Mouse (Mus musculus) liver, embryonic 12.5 days (tissue): Measurements from ENCODE around the gene Pyurf. TPM values are rescaled to one million over a fixed set of nuclear protein-coding genes. Genes with fewer than 3 reads are reported as not detected.

Experiments used
- ATAC-seq: fragments of 200-750 bp; cut with Nextera tagmentation; 2 replicates; pipeline ENCODE4 v1.8.0; 2017; ENCODE audit warnings: moderate number of reproducible peaks, mild to moderate bottlenecking, moderate library complexity
- H3K27ac ChIP-seq: fragments of 300-500 bp; sonication (generic); 2 replicates; pipeline ENCODE4 v1.5.1; 2016; ENCODE audit warnings: mild to moderate bottlenecking
- H3K27me3 ChIP-seq: fragments of 300-500 bp; sonication (generic); replicated peaks from 2 replicates; pipeline ENCODE4 v1.6.1; 2016; ENCODE audit warnings: mild to moderate bottlenecking, moderate library complexity
- H3K36me3 ChIP-seq: fragments of 300-500 bp; sonication (generic); 2 replicates; pipeline ENCODE4 v1.6.1; 2016; ENCODE audit warnings: mild to moderate bottlenecking, moderate library complexity
- H3K4me1 ChIP-seq: fragments of 300-500 bp; sonication (generic); 2 replicates; pipeline ENCODE4 v1.6.1; 2016
- H3K4me2 ChIP-seq: fragments of 300-500 bp; sonication (generic); 2 replicates; pipeline ENCODE4 v1.6.1; 2016; ENCODE audit warnings: mild to moderate bottlenecking, moderate library complexity
- H3K4me3 ChIP-seq: fragments of 300-500 bp; sonication (generic); 2 replicates; pipeline ENCODE4 v1.5.1; 2016; ENCODE audit warnings: mild to moderate bottlenecking, moderate library complexity
- H3K9ac ChIP-seq: fragments of 300-500 bp; sonication (generic); 2 replicates; pipeline ENCODE4 v1.6.1; 2016; ENCODE audit warnings: mild to moderate bottlenecking, moderate library complexity
- H3K9me3 ChIP-seq: fragments of 300-500 bp; sonication (generic); replicated peaks from 2 replicates; pipeline ENCODE4 v1.6.1; 2016; ENCODE audit warnings: mild to moderate bottlenecking, moderate library complexity
- WGBS: fragments of 180-500 bp; shearing (Covaris S2); methylation state at CpG from one replicate; pipeline ENCODE4 v1.1.7; 2016; ENCODE audit not compliant: insufficient replicate concordance; 5-methylcytosine and 5-hydroxymethylcytosine counted together
- polyA plus RNA-seq: library from polyadenylated mRNA; unstranded; fragments of >200 nt; fragmentation: Nextera tagmentation; extraction: Ambion mirVana; gene quantifications from 2 replicates; pipeline ENCODE4 v1.2.1, GENCODE M21; 2016

The Pyurf gene
- polyA plus RNA-seq, 1 experiment from 2014 or later = 9.1 TPM

DNA sequence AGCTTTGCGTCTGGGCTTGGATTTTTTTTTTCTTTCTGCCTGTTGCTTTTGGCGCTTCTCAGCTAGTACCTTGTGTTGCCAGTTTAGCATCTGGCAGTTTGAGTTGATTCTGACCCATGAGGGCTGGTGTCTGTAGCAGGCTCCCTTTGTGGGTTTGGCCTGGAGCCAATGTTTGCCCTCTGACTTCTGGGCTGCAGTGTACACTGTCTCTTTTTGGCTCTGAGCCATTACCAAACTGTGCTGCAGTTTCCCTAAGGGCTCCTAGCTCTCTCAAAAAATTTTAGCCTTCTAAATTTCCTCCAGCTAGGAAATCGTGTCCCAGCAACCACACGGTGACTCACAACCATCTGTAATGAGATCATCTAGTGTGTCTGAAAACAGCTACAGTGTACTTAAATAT lies 50.1 kb downstream of the Pyurf start:
- Histone ChIP-seq H3K4me2 (no peak overlapping the region), H3K27me3 (no peaks in the 10 kb centered on the region), H3K27ac (no peak overlapping the region), H3K4me1 (no peaks in the 10 kb centered on the region), H3K36me3 (no peaks in the 10 kb centered on the region), H3K9ac (no peak overlapping the region), H3K4me3 (no peak overlapping the region), H3K9me3 (no peaks in the 10 kb centered on the region)
- peak; percentile 62; the same call in 1 of the 2 replicates for ATAC-seq
- 66% methylated on average over 4 of the region's 4 CpGs for WGBS

- Histone ChIP-seq H3K4me1 (no peaks in the 10 kb centered on the region), H3K9ac (no peak overlapping the region), H3K36me3 (no peaks in the 10 kb centered on the region), H3K27ac (no peak overlapping the region), H3K4me3 (no peak overlapping the region), H3K9me3 (no peaks in the 10 kb centered on the region), H3K4me2 (no peak overlapping the region), H3K27me3 (no peaks in the 10 kb centered on the region)
- ATAC-seq = no peak
- 38% methylated on average over 1 of the region's 1 CpGs for WGBS
Observed at GRCm38 (mm10) chr6:57639531-57639930, 52.3 kb downstream of the Pyurf start.

Other genes starting within 250 kb of the Pyurf start
- gene Ppm1k, start 156.6 kb downstream of the Pyurf start, polyA plus RNA-seq = 2.2 and 2.9 TPM in 2 replicates
- 2.9 and 3.8 TPM in 2 replicates for gene Herc6, start 111.1 kb downstream of the Pyurf start, polyA plus RNA-seq
- 17.1 and 18.7 TPM in 2 replicates for gene Lancl2, start 10.5 kb upstream of the Pyurf start, polyA plus RNA-seq
- 41.1 and 44.4 TPM in 2 replicates for gene Vopp1, start 133.1 kb upstream of the Pyurf start, polyA plus RNA-seq
- gene Vmn1r21, start 158.3 kb upstream of the Pyurf start, polyA plus RNA-seq = not detected in 2 replicates
- gene Vmn1r22, start 215.9 kb upstream of the Pyurf start, polyA plus RNA-seq = not detected in 2 replicates
- not detected in 2 replicates for gene Vmn1r23, start 234.8 kb upstream of the Pyurf start, polyA plus RNA-seq